Mouse (Mus musculus): Measurements from ENCODE around the gene Rhbdl1. TPM values are rescaled to one million over a fixed set of nuclear protein-coding genes. Genes with fewer than 3 reads are reported as not detected.
A peak's percentile ranks its signal among the peaks of the same experiment; 100 is the strongest.

The Rhbdl1 gene
- polyA plus RNA-seq (2015; fragmentation: Nextera tagmentation; extraction: Ambion mirVana) = 45.9 and 56.9 TPM in 2 replicates

- peak within 1 kb of the TSS; percentile 58 for H3K4me3 ChIP-seq (replicated peaks)
- H3K27me3 ChIP-seq (replicated peaks) = no peaks in the 10 kb centered on the region
- peak within 1 kb of the TSS; percentile 92 for H3K9ac ChIP-seq (replicated peaks)
- H3K9me3 ChIP-seq (replicated peaks) = no peaks in the 10 kb centered on the region
- peaks cover 60% of the 10 kb centered on the region for H3K4me1 ChIP-seq
- peak within 1 kb of the TSS; percentile 88 for H3K27ac ChIP-seq (replicated peaks)
- ATAC-seq (ENCODE audit: low FRiP score) = peak; percentile 48
- peak within 1 kb of the TSS; percentile 98 for H3K4me2 ChIP-seq
- under 1% methylated on average over 29 of the region's 29 CpGs for WGBS
- peaks cover 46% of the 10 kb centered on the region for H3K36me3 ChIP-seq
Measured at GRCm38 (mm10) chr17:25837076-25837410, at the start of gene Rhbdl1. Gene Rhbdl1, minus strand, starts transcription at chr17:25837295.

- H3K4me3 ChIP-seq (replicated peaks) = no peak overlapping the region
- no peak overlapping the region for H3K4me2 ChIP-seq
- no peaks in the 10 kb centered on the region for H3K9me3 ChIP-seq (replicated peaks)
- no peak overlapping the region for H3K9ac ChIP-seq (replicated peaks)
- H3K27ac ChIP-seq (replicated peaks) = no peak overlapping the region
- H3K4me1 ChIP-seq = 0 out of 2 replicates have a peak, but pooled peaks cover 4% of the 10 kb centered on the region
- H3K36me3 ChIP-seq = peaks cover 51% of the 10 kb centered on the region
- ATAC-seq (ENCODE audit: low FRiP score) = no peak
- H3K27me3 ChIP-seq (replicated peaks) = no peaks in the 10 kb centered on the region
Measured at GRCm38 (mm10) chr17:25886806-25887205, 49.7 kb upstream of the Rhbdl1 start.

- H3K27me3 ChIP-seq (replicated peaks) = no peaks in the 10 kb centered on the region
- H3K4me3 ChIP-seq (replicated peaks) = no peak overlapping the region
- no peak for ATAC-seq (ENCODE audit: low FRiP score)
- H3K9ac ChIP-seq (replicated peaks) = no peak overlapping the region
- H3K4me1 ChIP-seq = peaks cover 12% of the 10 kb centered on the region; the same call in 1 of the 2 replicates
- 62% methylated on average over 4 of the region's 4 CpGs for WGBS
- no peaks in the 10 kb centered on the region for H3K9me3 ChIP-seq (replicated peaks)
- H3K36me3 ChIP-seq = peaks cover 51% of the 10 kb centered on the region
- no peak overlapping the region for H3K27ac ChIP-seq (replicated peaks)
- H3K4me2 ChIP-seq = no peak overlapping the region
Measured at GRCm38 (mm10) chr17:25885636-25886035, 48.5 kb upstream of the Rhbdl1 start.

- Histone ChIP-seq H3K27ac (replicated peaks) (no peak overlapping the region), H3K9ac (replicated peaks) (no peak overlapping the region), H3K27me3 (replicated peaks) (no peaks in the 10 kb centered on the region), H3K9me3 (replicated peaks) (no peaks in the 10 kb centered on the region), H3K4me1 (peaks cover 21% of the 10 kb centered on the region; the same call in 1 of the 2 replicates), H3K36me3 (peaks cover 44% of the 10 kb centered on the region), H3K4me3 (replicated peaks) (no peak overlapping the region), H3K4me2 (no peak overlapping the region)
- ATAC-seq (ENCODE audit: low FRiP score) = no peak
- WGBS = 89% methylated on average over 3 of the region's 3 CpGs
Measured at GRCm38 (mm10) chr17:25883824-25884223, 46.7 kb upstream of the Rhbdl1 start.

DNA sequence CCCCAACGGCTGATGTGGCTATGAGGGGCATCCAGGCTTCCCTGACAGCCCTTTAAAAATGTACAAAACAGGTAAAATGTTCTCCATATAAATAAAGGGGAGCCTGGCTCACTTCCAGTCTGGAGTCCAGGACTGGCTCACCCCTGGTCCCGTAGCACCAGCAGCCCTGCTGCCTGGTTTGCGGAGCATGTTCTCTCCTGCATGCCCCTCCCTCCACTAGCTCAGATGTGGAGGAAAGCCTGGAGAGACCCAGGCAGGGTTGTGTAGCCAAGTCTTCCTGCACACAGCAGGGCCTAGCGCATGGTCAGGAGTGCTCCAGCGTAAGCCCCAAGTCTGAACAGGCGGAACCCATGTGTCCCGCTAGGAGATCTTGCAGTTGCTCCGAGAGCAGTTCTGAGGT is 46.2 kb upstream of the Rhbdl1 start:
- peaks cover 21% of the 10 kb centered on the region; the same call in 1 of the 2 replicates for H3K4me1 ChIP-seq
- no peaks in the 10 kb centered on the region for H3K9me3 ChIP-seq (replicated peaks)
- H3K4me3 ChIP-seq (replicated peaks) = no peak overlapping the region
- peaks cover 48% of the 10 kb centered on the region for H3K36me3 ChIP-seq
- H3K9ac ChIP-seq (replicated peaks) = no peak overlapping the region
- no peak overlapping the region for H3K4me2 ChIP-seq
- no peak for ATAC-seq (ENCODE audit: low FRiP score)
- 79% methylated on average over 8 of the region's 8 CpGs for WGBS
- H3K27ac ChIP-seq (replicated peaks) = no peak overlapping the region
- H3K27me3 ChIP-seq (replicated peaks) = no peaks in the 10 kb centered on the region

GRCm38 (mm10) chr17:25882306-25882705 is 45.2 kb upstream of the Rhbdl1 start:
- Histone ChIP-seq H3K4me1 (peaks cover 28% of the 10 kb centered on the region; the same call in 1 of the 2 replicates), H3K36me3 (peaks cover 47% of the 10 kb centered on the region), H3K27ac (replicated peaks) (no peak overlapping the region), H3K4me3 (replicated peaks) (no peak overlapping the region), H3K4me2 (no peak overlapping the region), H3K27me3 (replicated peaks) (no peaks in the 10 kb centered on the region), H3K9ac (replicated peaks) (no peak overlapping the region; the same call in 1 of the 2 replicates), H3K9me3 (replicated peaks) (no peaks in the 10 kb centered on the region)
- 43% methylated on average over 5 of the region's 5 CpGs for WGBS
- ATAC-seq (ENCODE audit: low FRiP score) = no peak

- H3K9ac ChIP-seq (replicated peaks) = no peak overlapping the region
- H3K36me3 ChIP-seq = peaks cover 44% of the 10 kb centered on the region
- H3K27ac ChIP-seq (replicated peaks) = 0 out of 2 replicates have a peak overlapping the region, but pooled peaks have one; percentile 19
- ATAC-seq (ENCODE audit: low FRiP score) = no peak
- WGBS = 16% methylated on average over 4 of the region's 4 CpGs
- peaks cover 33% of the 10 kb centered on the region for H3K4me1 ChIP-seq
- no peak overlapping the region for H3K4me2 ChIP-seq
- no peaks in the 10 kb centered on the region for H3K9me3 ChIP-seq (replicated peaks)
- no peaks in the 10 kb centered on the region for H3K27me3 ChIP-seq (replicated peaks)
- no peak overlapping the region for H3K4me3 ChIP-seq (replicated peaks)
Measured at GRCm38 (mm10) chr17:25881691-25882090, 44.6 kb upstream of the Rhbdl1 start.

DNA sequence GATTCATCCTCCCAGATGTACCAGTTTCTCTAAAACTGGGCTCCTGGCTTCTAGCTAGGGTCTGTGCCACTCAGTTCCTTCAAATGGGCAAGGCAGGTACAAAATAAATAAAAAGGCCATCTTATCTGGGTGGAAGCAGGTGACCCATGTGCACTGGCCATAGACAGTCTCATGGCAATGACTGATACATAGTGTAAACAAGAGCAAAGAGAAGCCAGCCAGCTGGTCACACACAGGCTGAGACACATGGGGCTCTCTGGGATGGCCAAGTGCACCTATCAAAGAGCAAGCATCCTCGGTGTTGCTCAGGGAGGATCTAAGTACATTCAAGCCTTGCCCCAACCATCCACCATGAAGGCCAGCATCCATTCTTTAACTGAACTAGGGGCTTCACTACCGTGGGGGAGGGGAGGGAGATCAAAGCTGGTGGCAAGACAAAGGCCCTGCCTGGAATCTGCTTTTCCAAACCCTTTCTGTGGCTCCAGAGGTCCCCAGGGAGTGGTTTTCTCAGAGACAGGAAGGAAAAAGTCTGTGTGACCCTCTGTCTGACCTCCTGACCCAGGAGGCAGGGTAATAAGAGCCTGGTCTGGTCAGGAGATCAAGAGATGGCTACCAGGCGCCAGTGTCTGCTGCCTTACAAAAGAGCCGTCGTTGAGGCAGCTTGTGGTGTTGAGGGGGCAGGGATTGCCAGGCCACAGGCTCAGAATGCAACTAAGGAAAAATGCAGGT is 44.0 kb upstream of the Rhbdl1 start:
- H3K27ac ChIP-seq (replicated peaks) = 0 out of 2 replicates have a peak overlapping the region, but pooled peaks have one; percentile 19
- WGBS = 7% methylated on average over 5 of the region's 5 CpGs
- ATAC-seq (ENCODE audit: low FRiP score) = no peak
- H3K36me3 ChIP-seq = peaks cover 42% of the 10 kb centered on the region
- H3K9ac ChIP-seq (replicated peaks) = no peak overlapping the region
- H3K9me3 ChIP-seq (replicated peaks) = no peaks in the 10 kb centered on the region
- H3K27me3 ChIP-seq (replicated peaks) = no peaks in the 10 kb centered on the region
- peaks cover 39% of the 10 kb centered on the region for H3K4me1 ChIP-seq
- no peak overlapping the region for H3K4me3 ChIP-seq (replicated peaks)
- H3K4me2 ChIP-seq = no peak overlapping the region

DNA sequence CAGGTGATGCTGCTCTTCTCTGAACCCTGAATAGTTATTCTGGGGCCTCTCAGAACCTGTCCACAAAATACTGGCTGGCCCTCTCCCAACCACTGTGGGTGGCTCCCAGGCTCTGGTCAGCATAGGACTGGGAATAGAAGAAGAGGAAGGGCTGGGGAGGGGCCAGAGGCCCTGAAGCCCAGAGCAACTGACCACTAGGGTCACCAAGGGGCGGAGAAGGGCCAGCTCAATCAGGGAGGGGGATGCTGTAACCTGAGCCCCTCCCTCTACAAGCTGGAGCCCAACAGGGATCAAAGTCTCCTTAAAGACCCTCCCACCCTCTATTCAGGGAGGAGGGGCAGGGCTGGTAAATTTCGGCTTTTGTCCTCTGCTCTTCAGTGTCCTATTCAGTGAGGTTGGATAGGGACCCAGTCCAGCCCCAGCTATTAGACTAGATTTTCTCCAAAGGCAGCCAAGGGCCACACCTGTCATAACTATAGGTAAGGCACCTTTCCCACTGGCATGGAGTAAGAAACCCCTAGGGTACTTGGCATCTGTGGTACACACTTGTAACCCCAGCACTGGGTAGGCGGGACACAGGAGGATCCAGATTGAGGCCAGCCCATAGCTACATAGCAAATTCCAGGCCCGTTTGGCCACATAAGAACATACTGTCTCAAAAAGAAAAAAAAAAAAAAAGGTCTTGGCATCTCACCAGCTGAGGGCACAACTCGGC is 43.3 kb upstream of the Rhbdl1 start, which contains the start of gene Wfikkn1:
TSS of gene Wfikkn1 (minus strand) at position 663 of the 715 bp plus-strand sequence.
- Histone ChIP-seq H3K9ac (replicated peaks) (no peak within 1 kb of the TSS), H3K4me2 (no peak within 1 kb of the TSS), H3K9me3 (replicated peaks) (no peaks in the 10 kb centered on the region), H3K4me1 (peaks cover 39% of the 10 kb centered on the region), H3K36me3 (peaks cover 42% of the 10 kb centered on the region), H3K27me3 (replicated peaks) (no peaks in the 10 kb centered on the region), H3K27ac (replicated peaks) (0 out of 2 replicates have a peak within 1 kb of the TSS, but pooled peaks have one; percentile 19), H3K4me3 (replicated peaks) (no peak within 1 kb of the TSS)
- no peak for ATAC-seq (ENCODE audit: low FRiP score)
- 29% methylated on average over 5 of the region's 5 CpGs for WGBS

DNA sequence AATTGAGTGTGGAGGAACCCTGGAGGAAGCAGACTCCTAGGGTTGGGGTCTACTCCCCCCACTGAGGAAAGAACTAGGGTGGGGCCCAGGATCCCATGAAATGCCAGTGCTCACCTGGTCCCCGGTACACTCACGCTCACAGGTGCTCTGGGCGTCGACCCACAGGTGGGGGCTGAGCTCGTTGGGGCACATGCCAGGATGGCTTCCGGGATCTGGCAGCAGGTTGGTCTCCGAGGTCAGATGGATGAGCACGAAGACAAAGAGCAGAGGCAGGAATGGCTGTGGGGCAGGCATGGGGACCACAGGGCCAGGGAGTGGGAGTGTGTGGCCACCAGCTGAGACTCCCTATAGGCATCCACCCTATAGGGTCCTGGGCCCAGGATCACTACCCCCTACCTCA is 42.7 kb upstream of the Rhbdl1 start:
- H3K4me3 ChIP-seq (replicated peaks) = no peak overlapping the region
- WGBS = 64% methylated on average over 8 of the region's 8 CpGs
- no peak overlapping the region for H3K9ac ChIP-seq (replicated peaks)
- no peak for ATAC-seq (ENCODE audit: low FRiP score)
- H3K4me1 ChIP-seq = peaks cover 39% of the 10 kb centered on the region
- H3K27ac ChIP-seq (replicated peaks) = no peak overlapping the region
- no peak overlapping the region for H3K4me2 ChIP-seq
- peaks cover 42% of the 10 kb centered on the region for H3K36me3 ChIP-seq
- H3K9me3 ChIP-seq (replicated peaks) = no peaks in the 10 kb centered on the region
- no peaks in the 10 kb centered on the region for H3K27me3 ChIP-seq (replicated peaks)

DNA sequence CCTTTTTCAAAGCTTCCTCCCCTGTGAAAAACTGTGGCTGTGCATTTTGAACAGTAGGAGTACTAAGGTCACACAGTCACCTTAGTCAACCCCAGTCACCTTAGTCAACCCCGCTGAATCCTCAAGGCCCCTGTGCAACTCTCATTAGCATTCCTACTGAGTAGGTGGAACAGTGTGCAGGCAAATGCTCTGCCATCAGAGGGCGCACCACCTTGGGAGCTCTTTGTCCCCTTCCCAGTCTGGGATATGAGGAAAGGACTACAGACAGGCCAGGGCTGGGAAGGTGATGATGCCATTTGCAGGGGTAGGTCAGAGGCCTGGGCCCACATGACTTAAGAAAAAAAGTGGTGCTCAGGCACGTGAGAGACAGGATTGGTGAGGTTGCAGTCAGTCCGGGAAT is 42.2 kb upstream of the Rhbdl1 start:
- Histone ChIP-seq H3K4me1 (peaks cover 42% of the 10 kb centered on the region), H3K4me2 (no peak overlapping the region)
- WGBS = 48% methylated on average over 4 of the region's 4 CpGs

More for the DNA sequence above, 42.2 kb upstream of the Rhbdl1 start:
- Histone ChIP-seq H3K36me3 (peaks cover 37% of the 10 kb centered on the region), H3K9ac (replicated peaks) (no peak overlapping the region), H3K9me3 (replicated peaks) (no peaks in the 10 kb centered on the region), H3K27me3 (replicated peaks) (no peaks in the 10 kb centered on the region), H3K27ac (replicated peaks) (no peak overlapping the region), H3K4me3 (replicated peaks) (no peak overlapping the region)
- no peak for ATAC-seq (ENCODE audit: low FRiP score)
